Mouse (Mus musculus) neural tube, embryonic 12.5 days (tissue): ENCODE measurements around the gene Echs1. TPM values are rescaled to one million over a fixed set of nuclear protein-coding genes. Genes with fewer than 3 reads are reported as not detected.

Experiments used
- ATAC-seq: fragments of 200-750 bp; cut with Nextera tagmentation; 2 replicates; pipeline ENCODE4 v1.8.0; 2017; ENCODE audit warnings: low read depth, mild to moderate bottlenecking, moderate TSS enrichment, moderate library complexity; ENCODE audit not compliant: low FRiP score
- H3K27ac ChIP-seq: fragments of 300-500 bp; sonication (generic); 2 replicates; pipeline ENCODE4 v1.5.1; 2016
- H3K27me3 ChIP-seq: fragments of 300-500 bp; sonication (generic); replicated peaks from 2 replicates; pipeline ENCODE4 v1.6.1; 2016; ENCODE audit warnings: mild to moderate bottlenecking
- H3K36me3 ChIP-seq: fragments of 300-500 bp; sonication (generic); 2 replicates; pipeline ENCODE4 v1.6.1; 2016; ENCODE audit warnings: mild to moderate bottlenecking
- H3K4me1 ChIP-seq: fragments of 300-500 bp; sonication (generic); 2 replicates; pipeline ENCODE4 v1.6.1; 2016
- H3K4me2 ChIP-seq: fragments of 300-500 bp; sonication (generic); replicated peaks from 2 replicates; pipeline ENCODE4 v1.6.1; 2016; ENCODE audit warnings: mild to moderate bottlenecking
- H3K4me3 ChIP-seq: fragments of 300-500 bp; sonication (generic); 2 replicates; pipeline ENCODE4 v1.5.1; 2016
- H3K9ac ChIP-seq: fragments of 300-500 bp; sonication (generic); 2 replicates; pipeline ENCODE4 v1.6.1; 2016; ENCODE audit warnings: mild to moderate bottlenecking
- H3K9me3 ChIP-seq: fragments of 300-500 bp; sonication (generic); 2 replicates; pipeline ENCODE4 v1.6.1; 2016; ENCODE audit warnings: mild to moderate bottlenecking
- WGBS: fragments of 180-500 bp; shearing (Covaris S2); methylation state at CpG from one replicate; pipeline ENCODE4 v1.1.7; 2016; 5-methylcytosine and 5-hydroxymethylcytosine counted together
- polyA plus RNA-seq: library from polyadenylated mRNA; unstranded; fragments of >200 nt; fragmentation: Nextera tagmentation; extraction: Ambion mirVana; gene quantifications from 2 replicates; pipeline ENCODE4 v1.2.1, GENCODE M21; 2016

Echs1 gene
- polyA plus RNA-seq, 1 experiment from 2014 or later, result 136 TPM

- Histone ChIP-seq H3K9me3 (no peaks in the 10 kb centered on the region), H3K27me3 (0 out of 2 replicates have a peak, but pooled peaks cover 5% of the 10 kb centered on the region), H3K4me3 (peak overlapping the region; percentile 40), H3K4me2 (peak overlapping the region; percentile 73), H3K9ac (peak overlapping the region; percentile 68), H3K27ac (peak overlapping the region; percentile 96), H3K4me1 (peaks cover 62% of the 10 kb centered on the region), H3K36me3 (no peaks in the 10 kb centered on the region)
- WGBS, result 2% methylated on average over 53 of the region's 53 CpGs
- peak; percentile 70 for ATAC-seq
Observed at GRCm38 (mm10) chr7:140057413-140058407, 58.6 kb downstream of the Echs1 start.

Other genes starting within 250 kb of the Echs1 start
- gene Kndc1, start 221.8 kb downstream of the Echs1 start, polyA plus RNA-seq, result 2.7 and 3.1 TPM in 2 replicates
- not detected in 2 replicates for gene Utf1, start 172.7 kb downstream of the Echs1 start, polyA plus RNA-seq
- gene 6430531B16Rik, start 137.7 kb downstream of the Echs1 start, polyA plus RNA-seq, result 0.26 and 0.34 TPM in 2 replicates
- gene Adam8, start 123.9 kb downstream of the Echs1 start, polyA plus RNA-seq, result 3.6 and 3.9 TPM in 2 replicates
- 49.2 and 54.8 TPM in 2 replicates for gene Zfp511, start 80.1 kb downstream of the Echs1 start, polyA plus RNA-seq
- 62.5 and 65.1 TPM in 2 replicates for gene Tubgcp2, start 79.8 kb downstream of the Echs1 start, polyA plus RNA-seq
- gene Msx3, start 67.4 kb downstream of the Echs1 start, polyA plus RNA-seq, result 81.6 and 95.9 TPM in 2 replicates
- 25.5 and 28.4 TPM in 2 replicates for gene Caly, start 33.9 kb downstream of the Echs1 start, polyA plus RNA-seq
- gene Prap1, start 23.1 kb downstream of the Echs1 start, polyA plus RNA-seq, result not detected in 2 replicates
- 22.3 and 23.9 TPM in 2 replicates for gene Fuom, start 14.0 kb downstream of the Echs1 start, polyA plus RNA-seq
- gene Paox, start 677 bp downstream of the Echs1 start, polyA plus RNA-seq, result 13.1 and 13.2 TPM in 2 replicates
- gene Mtg1, start 21.1 kb upstream of the Echs1 start, polyA plus RNA-seq, result 24.2 and 26.0 TPM in 2 replicates
- 3.7 and 4.3 TPM in 2 replicates for gene Sprn, start 38.4 kb upstream of the Echs1 start, polyA plus RNA-seq
- not detected in 2 replicates for gene Olfr522, start 48.3 kb upstream of the Echs1 start, polyA plus RNA-seq
- gene Olfr523, start 56.7 kb upstream of the Echs1 start, polyA plus RNA-seq, result not detected in 2 replicates
- not detected in 2 replicates for gene Olfr524, start 89.5 kb upstream of the Echs1 start, polyA plus RNA-seq
- gene Cd163l1, start 101.8 kb upstream of the Echs1 start, polyA plus RNA-seq, result not detected in 2 replicates
- gene 5830411N06Rik, start 130.8 kb upstream of the Echs1 start, polyA plus RNA-seq, result not detected in 2 replicates
- not detected in 2 replicates for gene Olfr525, start 204.4 kb upstream of the Echs1 start, polyA plus RNA-seq
- gene Olfr527, start 217.5 kb upstream of the Echs1 start, polyA plus RNA-seq, result not detected in 2 replicates
- gene Olfr60, start 245.2 kb upstream of the Echs1 start, polyA plus RNA-seq, result not detected in 2 replicates